Mouse (Mus musculus): Measurements from ENCODE around the gene Gm42417. TPM values are rescaled to one million over a fixed set of nuclear protein-coding genes. Genes with fewer than 3 reads are reported as not detected.

The Gm42417 gene
- polyA plus RNA-seq, 1 experiment from 2014 or later, result 0.26 TPM

DNA sequence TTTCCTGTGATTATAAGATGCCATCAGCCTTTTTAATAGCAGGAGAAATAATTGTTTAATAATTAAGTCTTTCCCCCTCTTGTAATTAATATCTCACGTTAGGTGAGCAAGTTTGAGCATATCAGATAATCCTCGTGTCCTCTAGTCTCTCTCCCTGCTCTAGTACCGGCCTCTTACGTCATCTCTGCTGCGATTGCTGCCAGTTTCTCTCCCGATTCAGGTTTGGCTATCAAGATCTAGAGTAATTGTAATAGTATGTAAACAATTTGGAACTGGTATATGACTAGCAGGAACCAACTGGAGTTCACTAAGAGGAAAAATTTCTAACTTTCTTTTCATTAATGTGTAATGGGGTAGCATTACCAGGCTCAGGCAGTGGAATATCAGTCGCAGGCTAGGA, 54.1 kb downstream of the Gm42417 start:
- no peaks in the 10 kb centered on the region for H3K36me3 ChIP-seq (ENCODE audit: control insufficient read depth, insufficient read depth, low read length)
- H3K27me3 ChIP-seq (ENCODE audit: control insufficient read depth, insufficient read depth, low read length), result no peaks in the 10 kb centered on the region
- H3K9me3 ChIP-seq (ENCODE audit: control insufficient read depth, low read length), result no peaks in the 10 kb centered on the region
- H3K27ac ChIP-seq (ENCODE audit: low read depth, low read length), result no peak overlapping the region
- no peak for ATAC-seq (ENCODE audit: low FRiP score, low TSS enrichment)
- no peak overlapping the region for H3K9ac ChIP-seq (ENCODE audit: low read depth, low read length)
- H3K4me1 ChIP-seq (ENCODE audit: control insufficient read depth, insufficient read depth, low read length), result peaks cover 14% of the 10 kb centered on the region; the same call in 1 of the 2 replicates
- no peak overlapping the region for H3K4me3 ChIP-seq (ENCODE audit: low read length)
- 79% methylated on average over 7 of the region's 7 CpGs for WGBS
- H3K4me2 ChIP-seq (replicated peaks; ENCODE audit: low read depth, low read length), result no peak overlapping the region

DNA sequence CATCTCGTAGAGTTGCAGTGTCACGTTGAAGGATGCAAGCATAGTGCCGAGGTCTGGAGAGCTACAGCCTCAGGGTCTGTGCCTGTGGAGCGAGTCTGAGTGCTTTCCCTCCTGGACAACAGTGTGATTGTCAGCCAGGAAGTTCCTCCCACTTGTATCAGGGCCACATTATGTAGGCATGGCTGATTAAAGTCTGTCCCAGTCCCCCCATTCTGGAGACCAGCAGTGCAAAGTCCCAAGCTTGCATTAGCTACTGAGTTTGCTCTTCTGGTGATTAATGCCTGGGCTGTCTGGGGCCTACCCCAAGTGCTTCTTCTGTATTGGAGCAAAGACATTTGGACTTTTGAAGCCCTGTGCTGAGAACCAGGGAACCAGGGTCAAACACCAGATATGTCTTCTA, 55.4 kb downstream of the Gm42417 start:
- Histone ChIP-seq H3K9ac (ENCODE audit: low read depth, low read length) (no peak overlapping the region), H3K4me3 (ENCODE audit: low read length) (no peak overlapping the region), H3K36me3 (ENCODE audit: control insufficient read depth, insufficient read depth, low read length) (no peaks in the 10 kb centered on the region; the same call in 1 of the 2 replicates), H3K4me2 (replicated peaks; ENCODE audit: low read depth, low read length) (no peak overlapping the region), H3K4me1 (ENCODE audit: control insufficient read depth, insufficient read depth, low read length) (peaks cover 17% of the 10 kb centered on the region; the same call in 1 of the 2 replicates), H3K9me3 (ENCODE audit: control insufficient read depth, low read length) (no peaks in the 10 kb centered on the region), H3K27ac (ENCODE audit: low read depth, low read length) (no peak overlapping the region), H3K27me3 (ENCODE audit: control insufficient read depth, insufficient read depth, low read length) (no peaks in the 10 kb centered on the region)
- 56% methylated on average over 4 of the region's 4 CpGs for WGBS
- peak; percentile 7; the same call in 1 of the 2 replicates for ATAC-seq (ENCODE audit: low FRiP score, low TSS enrichment)

Small RNAs within 50 kb of the gene (microRNA-seq; reads per million reads assigned to microRNA genes)
- gene Gm47280, result not detected

Other genes starting within 250 kb of the Gm42417 start
- 2.3 and 4.5 TPM in 2 replicates for gene Arid5a, start 231.7 kb downstream of the Gm42417 start, polyA plus RNA-seq (2014; fragmentation: Nextera tagmentation; extraction: Ambion mirVana)
- gene Kansl3, start 170.2 kb downstream of the Gm42417 start, polyA plus RNA-seq (2014; fragmentation: Nextera tagmentation; extraction: Ambion mirVana), result 30.2 and 46.2 TPM in 2 replicates
- 0.43 and 0.65 TPM in 2 replicates for gene Fer1l5, start 167.1 kb downstream of the Gm42417 start, polyA plus RNA-seq (2014; fragmentation: Nextera tagmentation; extraction: Ambion mirVana)
- gene Lman2l, start 94.2 kb downstream of the Gm42417 start, polyA plus RNA-seq (2014; fragmentation: Nextera tagmentation; extraction: Ambion mirVana), result 33.6 and 33.7 TPM in 2 replicates
- 12.8 and 13.1 TPM in 2 replicates for gene Cnnm4, start 67.8 kb downstream of the Gm42417 start, polyA plus RNA-seq (2014; fragmentation: Nextera tagmentation; extraction: Ambion mirVana)
- gene Cnnm3, start 27.6 kb downstream of the Gm42417 start, polyA plus RNA-seq (2014; fragmentation: Nextera tagmentation; extraction: Ambion mirVana), result 5.7 and 7.5 TPM in 2 replicates
- 10.5 and 14.6 TPM in 2 replicates for gene Ankrd23, start 2.5 kb downstream of the Gm42417 start, polyA plus RNA-seq (2014; fragmentation: Nextera tagmentation; extraction: Ambion mirVana)
- gene Ankrd39, start 8.0 kb upstream of the Gm42417 start, polyA plus RNA-seq (2014; fragmentation: Nextera tagmentation; extraction: Ambion mirVana), result 22.4 and 22.7 TPM in 2 replicates
- gene Sema4c, start 18.9 kb upstream of the Gm42417 start, polyA plus RNA-seq (2014; fragmentation: Nextera tagmentation; extraction: Ambion mirVana), result 4.8 and 6.0 TPM in 2 replicates
- 1.2 and 1.3 TPM in 2 replicates for gene Fam178b, start 143.8 kb upstream of the Gm42417 start, polyA plus RNA-seq (2014; fragmentation: Nextera tagmentation; extraction: Ambion mirVana)
- gene Cox5b, start 152.0 kb upstream of the Gm42417 start, polyA plus RNA-seq (2014; fragmentation: Nextera tagmentation; extraction: Ambion mirVana), result 659 and 772 TPM in 2 replicates
- gene 4933424G06Rik, start 170.7 kb upstream of the Gm42417 start, polyA plus RNA-seq (2014; fragmentation: Nextera tagmentation; extraction: Ambion mirVana), result 0.34 TPM in 1 of 2 replicates, not detected in the other
- 59.9 and 93.0 TPM in 2 replicates for gene Actr1b, start 175.0 kb upstream of the Gm42417 start, polyA plus RNA-seq (2014; fragmentation: Nextera tagmentation; extraction: Ambion mirVana)
- gene Zap70, start 222.4 kb upstream of the Gm42417 start, polyA plus RNA-seq (2014; fragmentation: Nextera tagmentation; extraction: Ambion mirVana), result 0.18 and 0.46 TPM in 2 replicates

Measured in kidney, embryonic 14.5 days (tissue).